8 mouse cellular contexts compared by ENCODE assay signal in genomic region chr9:20642896-20643466, GRCm38 (mm10). TPM values are rescaled to one million over a fixed set of nuclear protein-coding genes. Genes with fewer than 3 reads are reported as not detected.
DNase-seq lines count a peak whose midpoint lies in the region; ATAC-seq and TF ChIP-seq lines count a peak whose summit lies in the region.

No protein-coding gene starts in this region.

- peak; percentile 93 for DNase-seq in CD4-positive helper T cell, adult 2 months (ENCODE audit: low read depth, low spot score)
- DNase-seq in adrenal gland, postnatal 14 days = peak; percentile 94
- peak; percentile 96 for DNase-seq in heart, embryonic 10.5 days (ENCODE audit: low spot score)
- peak; percentile 73 to 75 (median 73) for DNase-seq in liver, embryonic 14.5 days (ENCODE audit: low read depth in 3 of 3, low spot score in 3 of 3)
- DNase-seq in neural tube, embryonic 10.5 days (ENCODE audit: extremely low spot score, low spot score) = peak; percentile 80
- DNase-seq in testis, postnatal 14 days (ENCODE audit: low spot score) = peak; percentile 86

- no peaks in the 10 kb centered on the region for H3K27me3 ChIP-seq in heart, embryonic 10.5 days (ENCODE audit: insufficient read depth, poor library complexity, severe bottlenecking)
- H3K27me3 ChIP-seq in kidney, embryonic 14.5 days (ENCODE audit: control insufficient read depth, insufficient read depth, low read length) = no peaks in the 10 kb centered on the region
- no peaks in the 10 kb centered on the region for H3K27me3 ChIP-seq in liver, embryonic 14.5 days (ENCODE audit: control insufficient read depth, insufficient read depth, low read length)

- H3K9me3 ChIP-seq in heart, embryonic 10.5 days = no peaks in the 10 kb centered on the region
- H3K9me3 ChIP-seq in kidney, embryonic 14.5 days (ENCODE audit: control insufficient read depth, low read length) = no peaks in the 10 kb centered on the region
- H3K9me3 ChIP-seq in liver, embryonic 14.5 days (ENCODE audit: control insufficient read depth, low read length) = no peaks in the 10 kb centered on the region

- TF ChIP-seq POLR2A in embryonic fibroblast, embryonic 13.5 days (IDR thresholded peaks at IDR 0.05; ENCODE audit: low read depth, low read length) = peak; percentile 82

- peak; percentile 84 for ATAC-seq in kidney, embryonic 14.5 days (ENCODE audit: low FRiP score, low TSS enrichment)
- peak; percentile 74 for ATAC-seq in liver, embryonic 14.5 days (ENCODE audit: insufficient read depth)

- H3K4me1 ChIP-seq in embryonic fibroblast, embryonic 13.5 days (ENCODE audit: control insufficient read depth, insufficient read depth, low read length) = no peaks in the 10 kb centered on the region
- H3K4me1 ChIP-seq in heart, embryonic 10.5 days = peaks cover 24% of the 10 kb centered on the region
- peaks cover 12% of the 10 kb centered on the region for H3K4me1 ChIP-seq in kidney, embryonic 14.5 days (ENCODE audit: control insufficient read depth, insufficient read depth, low read length)
- H3K4me1 ChIP-seq in liver, embryonic 14.5 days (replicated peaks; ENCODE audit: control insufficient read depth in 2 of 2, insufficient read depth in 2 of 2, low read length in 1 of 2) = peaks cover 2 to 11% of the 10 kb centered on the region in 2 experiments; a peak in 2 of 4 replicates

- peak overlapping the region; percentile 85 for H3K9ac ChIP-seq in kidney, embryonic 14.5 days (ENCODE audit: low read depth, low read length)
- peak overlapping the region; percentile 93 for H3K9ac ChIP-seq in liver, embryonic 14.5 days (replicated peaks)

- WGBS in heart, embryonic 10.5 days = 0% methylated on average over 30 of the region's 30 CpGs
- 0% methylated on average over 30 of the region's 30 CpGs for WGBS in kidney, embryonic 14.5 days
- WGBS in liver, embryonic 14.5 days (ENCODE audit: insufficient replicate concordance) = under 1% methylated on average over 30 of the region's 30 CpGs

- TF ChIP-seq CTCF in embryonic fibroblast, embryonic 13.5 days (IDR thresholded peaks at IDR 0.05; ENCODE audit: borderline replicate concordance, insufficient read depth, low read length) = no peak
- peak; percentile 22; the same call in 1 of the 2 replicates for TF ChIP-seq CTCF in liver, embryonic 14.5 days (IDR thresholded peaks at IDR 0.05; ENCODE audit: low read depth)

- TF ChIP-seq EP300 in liver, embryonic 14.5 days (IDR thresholded peaks at IDR 0.05; ENCODE audit: low read depth) = no peak

- H3K4me2 ChIP-seq in kidney, embryonic 14.5 days (replicated peaks; ENCODE audit: low read depth, low read length) = peak overlapping the region; percentile 90
- peak overlapping the region; percentile 98 for H3K4me2 ChIP-seq in liver, embryonic 14.5 days (ENCODE audit: low read depth)

- H3K27ac ChIP-seq in embryonic fibroblast, embryonic 13.5 days (ENCODE audit: insufficient read depth, low read length) = no peak overlapping the region; the same call in 1 of the 2 replicates
- peak overlapping the region; percentile 93 for H3K27ac ChIP-seq in heart, embryonic 10.5 days
- peak overlapping the region; percentile 93 for H3K27ac ChIP-seq in kidney, embryonic 14.5 days (ENCODE audit: low read depth, low read length)
- H3K27ac ChIP-seq in liver, embryonic 14.5 days = peak overlapping the region; percentile 52

- H3K4me3 ChIP-seq in embryonic fibroblast, embryonic 13.5 days (ENCODE audit: insufficient read depth, low read length) = peak overlapping the region; percentile 91
- peak overlapping the region; percentile 93 for H3K4me3 ChIP-seq in heart, embryonic 10.5 days
- H3K4me3 ChIP-seq in kidney, embryonic 14.5 days (ENCODE audit: low read length) = peak overlapping the region; percentile 64
- H3K4me3 ChIP-seq in liver, embryonic 14.5 days (ENCODE audit: insufficient read depth in 1 of 2, low read depth in 2 of 2, low read length in 2 of 2) = peak overlapping the region; percentile 94 to 97

- peaks cover 28% of the 10 kb centered on the region for H3K36me3 ChIP-seq in heart, embryonic 10.5 days
- peaks cover 31% of the 10 kb centered on the region for H3K36me3 ChIP-seq in kidney, embryonic 14.5 days (ENCODE audit: control insufficient read depth, insufficient read depth, low read length)
- peaks cover 4% of the 10 kb centered on the region; the same call in 1 of the 2 replicates for H3K36me3 ChIP-seq in liver, embryonic 14.5 days (replicated peaks; ENCODE audit: control insufficient read depth, insufficient read depth, low read depth)

RNA-seq across cellular contexts. Expression of gene Ubl5, which starts 0.3 kb away (rescaled TPM):
- total RNA-seq in adrenal gland, postnatal 14 days (2021) = 308 TPM in 2 replicates
- polyA plus RNA-seq in embryonic fibroblast, embryonic 13.5 days (2011; ENCODE audit: insufficient read length, low read depth, missing spikeins) = 243 and 252 TPM in 2 replicates
- polyA plus RNA-seq in heart, embryonic 10.5 days (2016; fragmentation: Nextera tagmentation; extraction: Ambion mirVana) = 285 and 287 TPM in 2 replicates
- 375 and 531 TPM in 2 replicates for polyA plus RNA-seq in kidney, embryonic 14.5 days (2014; fragmentation: Nextera tagmentation; extraction: Ambion mirVana)
- 203 and 296 TPM in 2 replicates for polyA plus RNA-seq in liver, embryonic 14.5 days (2012; rRNA removed)
- polyA plus RNA-seq in liver, embryonic 14.5 days (2014; fragmentation: Nextera tagmentation; extraction: Ambion mirVana) = 264 and 272 TPM in 2 replicates

RNA-seq across cellular contexts. Expression of gene Fbxl12, which starts 1.6 kb away (rescaled TPM):
- 15.3 and 18.7 TPM in 2 replicates for total RNA-seq in adrenal gland, postnatal 14 days (2021)
- 18.3 and 18.9 TPM in 2 replicates for polyA plus RNA-seq in embryonic fibroblast, embryonic 13.5 days (2011; ENCODE audit: insufficient read length, low read depth, missing spikeins)
- 22.2 and 23.0 TPM in 2 replicates for polyA plus RNA-seq in heart, embryonic 10.5 days (2016; fragmentation: Nextera tagmentation; extraction: Ambion mirVana)
- 14.6 and 16.8 TPM in 2 replicates for polyA plus RNA-seq in kidney, embryonic 14.5 days (2014; fragmentation: Nextera tagmentation; extraction: Ambion mirVana)
- polyA plus RNA-seq in liver, embryonic 14.5 days (2012; rRNA removed) = 7.0 TPM in 2 replicates
- polyA plus RNA-seq in liver, embryonic 14.5 days (2014; fragmentation: Nextera tagmentation; extraction: Ambion mirVana) = 2.3 and 2.6 TPM in 2 replicates

RNA-seq across cellular contexts. Expression of gene Pin1, which starts 8.9 kb away (rescaled TPM):
- 20.1 and 20.2 TPM in 2 replicates for total RNA-seq in adrenal gland, postnatal 14 days (2021)
- polyA plus RNA-seq in embryonic fibroblast, embryonic 13.5 days (2011; ENCODE audit: insufficient read length, low read depth, missing spikeins) = 18.6 and 20.3 TPM in 2 replicates
- polyA plus RNA-seq in heart, embryonic 10.5 days (2016; fragmentation: Nextera tagmentation; extraction: Ambion mirVana) = 68.6 and 80.2 TPM in 2 replicates
- 57.9 and 70.0 TPM in 2 replicates for polyA plus RNA-seq in kidney, embryonic 14.5 days (2014; fragmentation: Nextera tagmentation; extraction: Ambion mirVana)
- 8.0 and 12.5 TPM in 2 replicates for polyA plus RNA-seq in liver, embryonic 14.5 days (2012; rRNA removed)
- polyA plus RNA-seq in liver, embryonic 14.5 days (2014; fragmentation: Nextera tagmentation; extraction: Ambion mirVana) = 26.5 and 27.1 TPM in 2 replicates
